Mouse (Mus musculus) ES-Bruce4 (cell line): ENCODE results near the gene Rabgap1.

Source experiments
- CTCF ChIP-seq: IDR thresholded peaks from one replicate; pipeline ENCODE4 v1.8.1; 2011; ENCODE audit warnings: low read depth, low read length
- EP300 ChIP-seq: IDR thresholded peaks from 2 replicates; pipeline ENCODE4 v1.6.1; 2011; ENCODE audit warnings: low read depth, low read length; ENCODE audit not compliant: insufficient read depth
- POLR2A ChIP-seq: IDR thresholded peaks from one replicate; pipeline ENCODE4 v1.8.1; 2011; ENCODE audit warnings: low read length; ENCODE audit not compliant: insufficient read depth

DNA sequence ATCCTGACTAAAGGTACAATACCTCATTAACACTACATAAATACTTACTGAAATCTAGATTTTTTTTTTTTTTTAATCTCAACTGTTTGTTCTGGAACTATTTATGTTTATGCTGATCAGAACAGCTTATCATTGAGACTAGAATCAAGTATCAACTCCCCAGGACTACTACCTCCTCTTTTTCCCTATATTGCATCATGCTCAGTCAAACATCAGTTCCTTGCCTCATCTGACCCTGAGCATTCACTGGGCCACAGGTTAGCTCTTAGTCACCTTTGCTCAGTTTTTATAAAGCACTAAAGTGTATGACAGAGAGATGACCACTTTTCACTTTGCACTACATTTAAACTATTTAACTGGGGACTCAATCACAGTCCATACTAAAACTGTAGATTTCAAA, 144.8 kb downstream of the Rabgap1 start:
- TF ChIP-seq POLR2A, result no peak
- no peak for TF ChIP-seq CTCF
- no peak for TF ChIP-seq EP300
